Mouse (Mus musculus): ENCODE measurements around the gene R3hdm4. TPM values are rescaled to one million over a fixed set of nuclear protein-coding genes. Genes with fewer than 3 reads are reported as not detected.
"Not testable (repeated sequence)": the region's sequence is repeated elsewhere in the genome, so short reads cannot be mapped to it uniquely, and the experiment has no call there.

R3hdm4 gene
- polyA plus RNA-seq, 1 experiment = 94.6 TPM

DNA sequence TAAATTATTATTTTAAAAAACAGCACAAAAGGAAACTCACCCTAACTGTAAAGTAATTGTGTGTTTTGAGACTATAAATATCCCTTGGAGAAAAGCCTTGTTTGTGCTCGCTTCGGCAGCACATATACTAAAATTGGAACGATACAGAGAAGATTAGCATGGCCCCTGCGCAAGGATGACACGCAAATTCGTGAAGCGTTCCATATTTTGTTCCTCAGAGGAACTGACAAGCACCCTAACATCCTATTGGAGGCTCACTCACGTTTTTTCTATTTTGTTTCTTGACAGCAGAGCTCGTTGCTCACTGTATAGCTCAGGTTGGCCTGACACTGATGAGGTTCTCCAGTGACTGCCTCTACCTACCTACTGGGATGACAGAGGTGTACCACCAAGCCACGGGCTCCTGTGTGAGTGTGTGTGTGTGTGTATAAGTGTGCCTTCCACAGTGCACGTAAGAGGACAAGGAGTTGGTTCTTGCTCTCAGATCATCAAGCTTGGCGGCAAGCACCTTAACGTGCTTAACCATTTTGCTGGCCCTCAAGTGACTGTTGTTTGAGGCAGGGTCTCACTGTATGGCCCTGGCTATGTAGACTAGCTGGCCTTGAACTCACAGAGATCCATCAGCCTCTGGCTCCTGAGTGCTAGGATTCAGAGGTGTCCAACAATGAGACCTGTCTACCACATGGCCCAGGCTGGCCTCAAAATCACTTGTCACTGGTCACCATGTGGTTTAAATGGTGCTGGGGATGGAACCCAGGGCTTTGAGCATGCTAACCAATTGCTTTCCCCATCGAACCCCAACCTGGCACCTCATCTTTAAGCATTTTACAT is 11.7 kb downstream of the R3hdm4 start:
- WGBS = 22% methylated on average over 14 of the region's 14 CpGs
- no peak for DNase-seq (ENCODE audit: low read depth, low spot score)

DNA sequence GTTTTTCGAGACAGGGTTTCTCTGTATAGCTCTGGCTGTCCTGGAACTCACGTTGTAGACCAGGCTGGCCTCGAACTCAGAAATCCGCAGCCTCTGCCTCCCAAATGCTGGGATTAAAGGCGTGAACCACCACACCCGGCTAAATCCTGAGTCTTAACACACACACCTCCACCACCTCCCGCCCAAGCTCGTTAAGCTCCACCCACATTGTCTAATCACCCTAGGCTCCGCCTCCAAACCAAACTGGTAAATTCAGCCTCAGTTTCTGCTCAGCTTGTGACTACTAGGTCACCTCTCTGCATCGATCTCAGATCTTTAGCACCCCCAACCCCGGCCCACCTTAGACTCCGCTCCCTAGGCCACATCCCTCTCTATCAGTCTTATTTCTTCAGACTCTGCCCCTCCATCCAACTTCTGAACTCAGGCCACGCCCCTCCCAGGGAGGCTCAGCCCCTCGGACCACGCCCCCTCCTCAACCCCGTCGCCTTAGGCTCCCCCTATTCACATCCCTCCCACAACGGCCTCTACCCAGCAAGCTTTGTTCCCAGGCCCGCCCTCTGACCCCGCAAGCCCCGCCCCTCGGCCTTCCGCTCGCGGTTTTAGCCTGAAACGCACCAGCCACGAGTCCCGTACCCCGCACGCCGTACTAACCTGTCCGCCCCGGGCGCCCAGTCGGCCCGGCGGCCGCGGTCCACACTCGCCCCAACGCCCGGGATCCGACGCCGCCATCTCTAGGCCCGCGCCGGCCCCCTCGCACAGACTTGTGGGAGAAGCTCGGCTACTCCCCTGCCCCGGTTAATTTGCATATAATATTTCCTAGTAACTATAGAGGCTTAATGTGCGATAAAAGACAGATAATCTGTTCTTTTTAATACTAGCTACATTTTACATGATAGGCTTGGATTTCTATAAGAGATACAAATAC is 12.6 kb downstream of the R3hdm4 start, which contains the start of gene Med16:
TSS of gene Med16 (minus strand) at position 757 of the 925 bp plus-strand sequence.
- no peak for DNase-seq (ENCODE audit: low read depth, low spot score)
- 1% methylated on average over 52 of the region's 52 CpGs for WGBS

DNA sequence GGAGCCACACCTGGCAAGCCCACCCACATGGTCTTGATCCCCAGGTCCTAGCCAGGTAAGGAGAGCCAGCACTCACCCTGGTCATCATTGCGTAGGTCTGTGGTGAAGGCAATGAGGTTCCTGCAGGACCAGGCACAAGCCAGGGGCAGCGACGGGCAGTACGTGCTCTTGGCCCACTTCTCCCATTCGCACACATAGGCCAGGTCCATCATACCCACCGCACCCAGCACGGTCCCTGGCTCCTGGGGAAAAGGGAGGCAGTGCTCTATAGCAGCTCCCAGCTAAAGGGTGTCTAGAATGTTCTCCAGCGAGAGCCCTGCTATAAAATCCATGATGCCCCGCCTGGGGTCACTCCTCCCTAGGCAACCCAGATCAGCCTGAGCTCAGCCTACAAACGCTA is 13.6 kb downstream of the R3hdm4 start:
- DNase-seq (ENCODE audit: low read depth, low spot score) = no peak
- 89% methylated on average over 10 of the region's 10 CpGs for WGBS

DNA sequence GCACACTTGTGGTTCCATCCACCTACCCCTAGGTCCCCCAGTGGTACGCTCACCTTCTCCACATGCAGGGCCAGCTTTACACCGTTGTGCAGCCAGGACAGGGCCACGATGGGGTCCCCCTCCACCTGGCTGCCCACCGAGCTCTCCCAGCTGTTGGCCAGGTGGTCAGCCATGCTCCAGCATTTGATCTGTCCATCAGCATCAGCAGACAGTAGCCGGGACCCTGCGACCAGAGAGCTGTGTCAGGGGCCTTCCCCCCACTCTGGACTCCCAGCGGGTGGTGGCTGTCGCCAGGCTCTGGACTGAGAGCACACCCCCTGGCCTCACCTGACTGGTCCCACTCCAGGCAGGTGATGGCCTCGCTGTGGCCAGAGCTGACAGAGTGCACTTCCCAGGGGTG is 14.3 kb downstream of the R3hdm4 start:
- WGBS = 96% methylated on average over 9 of the region's 9 CpGs
- DNase-seq (ENCODE audit: low read depth, low spot score) = no peak

DNA sequence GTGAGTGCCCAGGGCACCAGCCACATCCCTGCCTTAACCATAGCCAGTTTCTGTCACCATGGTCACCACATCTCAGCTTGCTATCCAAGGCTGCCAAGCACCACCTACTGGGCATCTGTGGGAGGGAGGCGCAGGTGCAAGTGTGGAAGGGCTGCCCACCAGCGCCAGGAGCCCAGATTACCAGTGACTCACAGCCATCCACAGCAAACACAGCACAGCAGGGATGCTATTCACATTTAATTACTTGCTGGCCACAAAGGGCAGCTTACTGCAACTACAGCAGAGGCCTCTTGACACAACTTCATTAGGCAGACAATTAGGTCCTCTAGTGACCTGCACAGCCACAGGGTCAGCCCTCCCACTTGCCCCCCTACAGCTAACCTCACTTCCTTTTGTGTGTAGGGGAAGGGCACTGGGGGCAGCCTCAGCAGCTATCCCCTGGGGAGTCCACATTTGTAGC is 20.0 kb downstream of the R3hdm4 start:
- WGBS = 61% methylated on average over 2 of the region's 2 CpGs
- no peak for DNase-seq (ENCODE audit: low read depth, low spot score)

DNA sequence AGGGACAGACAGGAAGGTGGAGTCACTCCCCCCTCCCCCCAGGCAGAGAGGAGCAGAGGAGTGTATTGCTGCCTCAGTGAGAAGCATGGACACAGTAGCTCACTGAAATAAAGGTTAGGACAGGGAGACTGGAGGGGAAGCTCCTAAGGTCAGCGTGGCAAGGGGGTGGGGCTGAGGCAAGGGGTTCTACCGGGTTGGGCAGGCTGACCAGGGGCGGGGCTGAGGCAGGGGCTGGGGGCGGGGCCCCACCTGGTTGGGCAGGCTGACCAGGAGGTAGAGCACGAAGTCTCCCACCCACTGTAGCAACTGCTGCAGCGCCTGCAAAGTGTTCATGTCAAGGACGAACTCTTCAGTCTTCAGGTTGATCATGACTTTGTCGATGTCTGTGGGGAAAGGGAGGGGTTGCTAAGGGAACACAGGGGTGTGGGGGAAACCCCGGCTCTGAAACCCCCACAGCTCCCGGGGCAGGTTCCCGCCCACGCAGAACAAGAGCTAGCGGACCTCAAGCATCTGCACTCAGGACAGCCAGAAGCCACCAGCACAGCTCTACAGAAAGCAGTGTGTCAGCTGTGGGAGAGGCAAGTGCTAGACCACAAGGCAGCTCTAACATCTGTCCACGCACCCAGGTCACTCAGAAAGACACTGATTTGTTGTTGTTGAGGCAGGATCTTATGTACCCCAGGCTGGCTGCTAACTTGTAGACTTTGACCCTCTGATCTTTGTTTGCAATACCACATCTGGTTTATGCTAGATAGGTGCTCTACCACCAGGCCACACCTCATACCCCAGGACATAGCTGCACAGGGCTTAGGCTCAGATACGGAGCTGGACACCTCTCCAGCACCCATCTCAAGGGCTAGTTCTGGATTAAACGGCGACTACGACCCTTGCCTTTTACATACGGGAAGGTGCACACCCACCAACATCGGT is 23.4 kb downstream of the R3hdm4 start:
- DNase-seq (ENCODE audit: low read depth, low spot score) = no peak
- 57% methylated on average over 20 of the region's 20 CpGs for WGBS

DNA sequence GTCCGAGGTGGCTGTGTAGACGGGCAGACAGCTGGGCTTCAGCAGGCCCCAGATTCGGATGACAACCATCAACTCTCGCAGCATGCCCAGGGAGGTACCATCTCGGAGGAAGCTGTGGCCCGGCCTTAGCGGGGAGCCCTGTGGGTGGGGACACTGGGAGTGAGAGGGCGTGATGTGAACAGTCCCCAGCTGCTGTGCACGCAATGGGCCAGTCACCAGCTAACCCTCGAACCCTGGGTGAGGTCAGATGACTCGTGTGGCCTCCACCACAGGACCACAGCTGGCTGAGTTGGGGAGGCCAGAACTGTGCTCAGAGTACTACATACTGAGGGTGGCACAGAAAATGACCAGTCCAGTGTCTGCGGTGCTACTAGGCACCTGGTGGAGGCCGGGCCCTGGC is 24.2 kb downstream of the R3hdm4 start:
- no peak for DNase-seq (ENCODE audit: low read depth, low spot score)
- 84% methylated on average over 13 of the region's 13 CpGs for WGBS

DNA sequence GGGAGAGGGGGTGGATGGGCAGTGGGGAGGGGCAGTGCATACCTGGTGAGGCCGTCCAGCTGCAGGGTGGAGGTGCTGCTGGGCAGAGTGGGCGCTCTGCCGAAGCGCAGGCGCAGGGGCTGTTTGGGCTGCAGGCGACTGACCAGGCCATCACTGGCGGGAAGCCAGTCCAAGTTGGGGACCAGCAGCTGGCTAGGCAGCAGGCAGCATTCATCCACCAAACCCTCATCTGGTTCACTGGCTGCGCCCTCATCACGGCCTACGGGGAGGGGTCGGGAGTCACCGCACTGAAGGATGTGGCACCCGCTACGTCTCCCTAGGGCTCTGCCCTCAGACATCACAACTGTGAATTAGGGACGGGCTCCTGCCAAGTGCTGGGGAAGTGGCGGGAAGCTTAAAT is 24.7 kb downstream of the R3hdm4 start:
- no peak for DNase-seq (ENCODE audit: low read depth, low spot score)
- 93% methylated on average over 16 of the region's 16 CpGs for WGBS

DNA sequence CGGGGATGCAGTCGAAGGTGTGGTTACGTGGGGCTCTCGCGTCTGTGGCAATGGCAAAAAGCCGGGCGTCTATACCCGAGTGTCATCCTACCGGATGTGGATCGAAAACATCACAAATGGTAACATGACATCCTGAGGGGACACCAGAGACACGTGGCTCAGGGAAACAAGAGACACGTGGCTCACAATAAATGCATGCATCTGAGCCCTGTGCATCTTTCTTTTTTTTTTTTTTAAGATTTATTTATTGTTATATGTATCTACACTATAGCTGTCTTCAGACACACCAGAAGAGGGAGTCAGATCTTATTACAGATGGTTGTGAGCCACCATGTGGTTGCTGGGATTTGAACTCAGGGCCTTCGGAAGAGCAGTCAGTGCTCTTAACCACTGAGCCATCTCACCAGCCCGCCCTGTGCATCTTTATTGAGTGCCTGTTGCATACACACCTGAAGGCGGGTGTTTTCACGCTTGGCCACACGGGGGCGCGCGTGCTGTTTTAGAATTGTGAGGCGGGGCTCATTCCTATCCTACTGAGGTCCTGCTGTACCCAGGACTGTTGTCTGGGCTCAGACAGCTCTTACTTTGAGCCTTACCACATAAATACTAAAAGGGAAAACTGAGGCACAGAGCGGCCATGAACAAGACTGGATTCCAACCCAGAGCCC is 28.4 kb downstream of the R3hdm4 start:
- not testable (repeated sequence) for DNase-seq (ENCODE audit: low read depth, low spot score)
- WGBS = 39% methylated on average over 22 of the region's 22 CpGs

DNA sequence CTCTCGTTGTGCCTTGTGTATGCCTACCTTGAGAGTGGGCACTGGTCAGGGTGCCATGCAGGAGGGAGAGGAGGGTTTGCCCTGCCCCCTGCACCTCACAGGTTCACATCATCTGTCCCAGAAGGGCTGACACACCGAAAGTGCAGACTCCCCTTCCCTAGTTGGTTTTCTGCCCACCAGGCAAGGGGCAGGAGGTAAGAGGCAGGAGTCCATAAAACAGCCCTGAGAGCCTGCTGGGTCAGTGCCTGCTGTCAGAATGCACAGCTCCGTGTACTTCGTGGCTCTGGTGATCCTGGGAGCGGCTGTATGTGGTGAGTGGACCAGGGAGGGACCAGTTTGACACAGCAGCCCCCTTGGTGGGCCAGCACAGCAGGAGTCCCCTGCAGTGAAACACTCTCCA is 30.3 kb downstream of the R3hdm4 start, which contains the start of gene Cfd:
TSS of gene Cfd (plus strand) at position 184 of the 400 bp plus-strand sequence.
- WGBS = 42% methylated on average over 5 of the region's 5 CpGs
- DNase-seq (ENCODE audit: low read depth, low spot score) = no peak

DNA sequence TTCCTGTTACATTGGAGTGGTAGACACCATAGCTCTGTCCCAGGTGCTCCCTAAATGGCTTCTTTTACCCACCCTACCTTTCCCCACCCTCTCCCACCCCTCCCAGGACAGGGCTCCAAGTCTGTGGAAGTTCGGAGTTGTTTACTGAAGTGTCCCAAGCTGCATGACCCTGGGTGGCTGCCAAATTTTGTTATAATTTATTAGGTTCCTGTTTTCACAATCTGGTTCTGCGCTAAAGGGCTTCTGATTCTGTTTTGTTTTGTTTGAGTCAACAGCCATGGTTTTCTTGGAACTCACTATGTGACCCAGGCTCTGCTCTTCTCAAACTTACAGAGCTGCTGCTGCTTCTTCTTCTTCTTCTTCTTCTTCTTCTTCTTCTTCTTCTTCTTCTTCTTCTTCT is 31.6 kb downstream of the R3hdm4 start:
- no peak for DNase-seq (ENCODE audit: low read depth, low spot score)

DNA sequence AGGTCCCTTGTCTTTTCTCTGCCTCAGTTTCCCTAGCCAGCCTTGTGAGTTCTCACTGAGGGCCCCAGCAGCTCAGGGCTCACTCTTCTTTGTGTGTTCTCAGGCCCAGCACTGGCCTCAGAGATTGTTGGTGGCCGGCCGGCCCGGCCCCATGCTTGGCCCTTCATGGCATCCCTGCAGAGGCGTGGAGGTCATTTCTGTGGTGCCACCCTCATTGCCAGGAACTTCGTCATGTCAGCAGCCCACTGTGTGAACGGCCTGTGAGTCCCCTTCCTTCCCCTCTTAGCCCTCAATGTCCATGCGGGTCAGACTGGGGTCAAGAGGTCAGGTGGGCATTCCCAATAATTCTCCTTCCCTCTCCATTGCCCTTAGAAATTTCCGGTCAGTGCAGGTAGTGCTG is 34.4 kb downstream of the R3hdm4 start:
- no peak for DNase-seq (ENCODE audit: low read depth, low spot score)
- WGBS = 84% methylated on average over 8 of the region's 8 CpGs

More for the DNA sequence above, 31.6 kb downstream of the R3hdm4 start:
- 6% methylated on average over 2 of the region's 2 CpGs for WGBS

DNA sequence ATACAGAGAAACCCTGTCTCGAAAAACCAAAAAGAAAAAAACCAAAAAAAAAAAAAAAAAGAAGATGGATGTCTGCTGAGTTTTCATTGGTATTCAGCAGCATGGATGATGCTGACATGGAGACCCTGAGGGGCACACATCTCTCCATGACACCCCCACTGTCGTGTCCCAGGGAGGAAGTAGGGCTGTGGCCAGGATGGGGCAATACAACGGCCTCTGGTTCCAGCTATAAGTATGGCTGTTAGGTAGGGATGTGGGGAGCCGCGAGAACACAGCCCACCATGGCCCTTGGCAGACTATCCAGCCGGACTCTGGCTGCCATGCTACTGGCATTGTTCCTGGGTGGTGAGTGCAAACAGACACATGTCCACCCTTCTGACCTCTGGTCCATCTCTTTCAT is 35.0 kb downstream of the R3hdm4 start, which contains the start of gene Elane:
TSS of gene Elane (plus strand) at position 194 of the 400 bp plus-strand sequence.
- WGBS = 76% methylated on average over 6 of the region's 6 CpGs
- no peak for DNase-seq (ENCODE audit: low read depth, low spot score)

DNA sequence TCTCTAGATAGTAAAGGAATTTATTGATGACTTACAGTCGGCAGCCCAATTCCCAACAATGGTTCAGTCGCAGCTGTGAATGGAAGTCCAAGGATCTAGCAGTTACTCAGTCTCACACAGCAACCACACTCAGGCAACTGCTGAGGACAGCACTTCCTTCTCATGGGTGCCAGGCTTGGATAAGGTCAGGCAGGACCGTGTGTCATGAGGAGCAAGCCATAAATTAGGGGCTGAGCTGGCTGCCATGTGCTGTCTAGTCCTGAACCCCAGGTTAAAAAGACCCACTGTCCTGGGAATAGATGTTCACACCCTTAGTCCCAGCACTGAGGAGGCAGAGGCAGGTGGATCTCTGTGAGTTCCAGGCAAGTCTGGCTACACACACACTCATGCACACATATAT is 36.1 kb downstream of the R3hdm4 start:
- 44% methylated on average over 3 of the region's 3 CpGs for WGBS
- not testable (repeated sequence) for DNase-seq (ENCODE audit: low read depth, low spot score)

DNA sequence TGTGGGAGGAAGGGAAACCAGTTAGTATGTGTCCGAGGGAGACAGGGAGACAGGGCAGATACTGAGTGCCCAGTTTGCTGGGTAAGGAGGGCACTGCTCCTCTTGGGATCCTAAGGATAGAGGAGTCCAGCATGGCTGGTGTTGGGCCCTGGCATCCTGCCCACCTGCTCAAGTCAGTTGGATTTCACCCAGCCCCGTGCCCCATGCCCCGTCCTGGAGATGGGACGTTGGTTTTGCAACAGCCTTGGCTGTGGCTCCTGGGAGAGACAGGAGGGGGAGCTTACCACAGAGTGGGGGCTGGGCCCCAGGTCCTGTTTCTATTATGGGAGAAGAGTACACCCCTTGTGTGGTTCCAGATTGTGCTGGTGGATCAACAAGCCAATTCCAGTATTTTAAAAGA is 36.6 kb downstream of the R3hdm4 start:
- no peak for DNase-seq (ENCODE audit: low read depth, low spot score)
- 36% methylated on average over 4 of the region's 4 CpGs for WGBS

DNA sequence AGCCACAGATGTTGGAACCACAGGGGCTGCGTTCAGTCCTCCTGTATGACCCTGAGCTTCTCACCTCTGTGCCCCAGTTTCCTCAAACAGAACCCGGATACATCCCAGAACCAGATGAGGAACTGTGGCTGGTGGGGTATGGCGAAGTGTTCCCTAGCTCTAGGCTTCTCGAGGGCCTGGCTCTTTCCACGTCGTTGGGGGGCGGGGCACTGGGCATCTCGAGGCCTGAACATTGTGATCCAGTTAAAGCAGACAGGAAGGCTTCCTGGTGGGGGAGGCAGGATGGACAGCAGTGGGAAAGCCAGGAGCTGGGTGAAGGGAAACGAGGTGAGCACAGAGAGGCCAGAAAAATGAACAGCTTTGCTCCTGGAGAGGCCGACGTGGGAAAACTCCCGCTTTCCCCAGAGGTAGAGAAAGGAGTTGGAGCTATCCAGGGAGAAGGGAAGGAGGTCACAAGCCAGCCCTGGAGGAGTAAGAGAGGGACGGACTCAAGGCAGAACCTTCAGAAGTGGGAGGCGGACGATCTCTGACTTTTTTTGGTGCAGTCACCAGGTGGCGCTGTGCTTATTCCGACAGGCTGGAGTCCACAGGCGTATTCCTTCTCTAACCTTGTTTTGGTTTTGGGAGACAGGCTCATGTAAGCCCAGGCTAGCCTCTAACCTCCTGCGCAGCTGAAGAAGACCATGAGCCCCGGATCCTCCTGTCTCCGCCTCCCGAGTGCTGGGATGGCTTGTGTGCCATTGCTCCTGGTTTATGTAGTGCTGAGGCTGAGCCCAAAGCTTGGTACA is 37.5 kb downstream of the R3hdm4 start:
- WGBS = 19% methylated on average over 22 of the region's 22 CpGs
- peak; percentile 58 for DNase-seq (ENCODE audit: low read depth, low spot score)

DNA sequence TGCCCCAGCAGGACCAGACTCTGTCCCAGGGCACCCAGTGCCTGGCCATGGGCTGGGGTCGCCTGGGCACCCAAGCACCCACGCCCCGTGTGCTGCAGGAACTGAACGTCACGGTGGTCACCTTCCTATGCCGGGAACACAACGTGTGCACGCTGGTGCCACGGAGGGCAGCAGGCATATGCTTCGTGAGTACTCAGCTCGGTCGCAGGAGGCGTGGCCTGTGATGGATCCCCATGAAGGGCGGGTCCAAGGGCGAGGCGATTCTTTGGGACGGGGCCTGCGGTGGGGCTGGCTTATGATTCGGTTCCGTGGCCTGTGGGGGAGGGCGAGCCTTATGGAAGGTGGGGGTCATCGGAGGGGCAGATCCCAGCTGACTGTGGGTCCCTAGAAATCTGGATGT is 39.0 kb downstream of the R3hdm4 start:
- DNase-seq (ENCODE audit: low read depth, low spot score) = no peak
- 10% methylated on average over 22 of the region's 22 CpGs for WGBS

DNA sequence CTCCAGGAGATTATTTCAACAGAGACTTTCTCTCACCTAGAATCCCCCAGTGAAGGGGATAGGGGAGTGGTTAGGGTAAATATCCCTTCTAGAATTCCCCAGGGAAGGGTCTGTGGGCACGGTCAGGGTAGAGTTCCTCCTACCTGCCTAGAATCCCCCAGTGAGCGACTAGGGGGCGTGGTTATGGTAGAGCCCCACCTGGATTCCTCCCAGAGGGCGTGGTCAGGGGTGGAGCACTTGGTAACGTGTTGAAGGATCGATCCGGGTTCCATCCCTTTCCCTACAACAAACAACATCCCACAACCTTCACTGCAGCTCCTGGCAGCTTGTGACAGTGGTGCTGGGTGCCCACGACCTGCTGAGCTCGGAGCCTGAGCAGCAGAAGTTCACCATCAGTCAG is 40.3 kb downstream of the R3hdm4 start:
- WGBS = 16% methylated on average over 9 of the region's 9 CpGs
- no peak for DNase-seq (ENCODE audit: low read depth, low spot score)

All from large intestine, adult 2 months (tissue).